Mouse (Mus musculus) neutrophil, adult 5-6 weeks (primary cell): Measurements from ENCODE around the gene Gm4881. TPM values are rescaled to one million over a fixed set of nuclear protein-coding genes. Genes with fewer than 3 reads are reported as not detected.
A peak's percentile ranks its signal among the peaks of the same experiment; 100 is the strongest.
"Not testable (repeated sequence)": the region's sequence is repeated elsewhere in the genome, so short reads cannot be mapped to it uniquely, and the experiment has no call there.

Source experiments
- ATAC-seq: fragments of 151-379, 151-347 bp; 2 replicates; pipeline ENCODE4 v1.8.0; 2017; ENCODE audit warnings: mild to moderate bottlenecking, moderate TSS enrichment; ENCODE audit not compliant: insufficient number of reproducible peaks, poor library complexity, low FRiP score, severe bottlenecking; ENCODE audit errors: extremely low read depth
- total RNA-seq: library from RNA; stranded (forward); fragments of 200-1000 nt; gene quantifications from 2 replicates; pipeline ENCODE4 v1.2.3, GENCODE M21; 2017

Gene Gm4881
- total RNA-seq, 1 experiment from 2014 or later: not detected

DNA sequence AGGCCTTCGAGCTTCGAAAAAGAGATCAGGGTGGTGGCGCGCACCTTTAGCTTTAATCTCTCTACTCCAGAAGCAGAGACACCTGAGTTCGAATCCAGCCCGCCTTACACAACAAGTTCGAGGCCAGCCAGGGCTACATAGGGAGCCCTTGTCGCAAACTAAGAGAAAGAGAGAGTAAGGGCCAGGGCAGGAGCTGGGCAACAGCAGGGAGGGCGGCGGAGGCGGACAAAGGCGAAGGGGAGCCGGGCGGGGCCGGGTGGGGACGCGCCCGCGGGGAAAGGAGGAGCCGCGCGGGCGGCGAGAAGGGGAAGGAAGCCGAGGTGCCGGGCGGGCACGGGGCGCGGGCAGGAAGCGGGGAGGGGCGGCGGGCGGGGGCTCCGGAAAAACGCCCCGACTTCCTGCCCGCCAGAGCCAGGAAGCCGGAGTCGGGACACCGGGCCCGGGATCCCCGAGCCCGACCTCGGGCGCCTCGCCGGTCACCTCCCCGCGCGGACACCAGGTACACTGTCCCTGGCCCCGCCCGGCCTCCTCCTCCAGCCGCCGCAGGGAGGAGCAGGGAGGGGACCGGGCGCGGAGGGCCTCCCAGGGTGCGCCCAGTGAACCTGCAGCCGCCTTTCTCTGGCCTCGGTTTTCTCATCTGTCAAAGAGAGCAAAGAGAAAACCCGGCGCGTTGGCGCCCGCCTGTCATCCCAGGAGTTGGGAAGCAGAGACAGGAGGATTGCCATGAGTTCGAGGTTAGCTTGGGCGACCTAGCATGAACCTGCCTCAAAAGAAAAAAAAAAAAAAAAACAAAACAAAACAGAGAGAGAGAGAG, 41.5 kb downstream of the Gm4881 start, which contains the start of gene Arhgef1:
Arhgef1 (plus strand) TSS at position 283 of the 814 bp plus-strand sequence.
- 0 out of 2 replicates have a peak, but pooled peaks have one; percentile 4 for ATAC-seq

DNA sequence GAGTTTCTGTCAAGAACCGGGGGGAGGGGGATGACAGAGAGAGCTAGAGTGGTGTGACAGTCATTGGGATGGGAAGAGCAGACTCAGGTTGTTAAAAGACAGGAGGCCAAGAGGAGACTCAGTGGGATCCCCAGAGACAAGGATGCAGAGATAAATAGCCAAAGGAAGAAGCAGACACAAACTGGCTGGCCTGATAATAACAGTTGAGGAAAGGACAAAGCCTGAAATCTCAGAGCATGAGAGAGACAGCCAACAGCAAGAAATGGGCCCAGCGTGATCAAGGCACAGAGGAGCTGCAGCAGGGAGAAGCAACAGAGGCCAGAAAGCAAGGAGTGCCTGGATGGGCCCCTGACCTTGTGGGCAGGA, 42.0 kb downstream of the Gm4881 start:
- ATAC-seq: no peak

DNA sequence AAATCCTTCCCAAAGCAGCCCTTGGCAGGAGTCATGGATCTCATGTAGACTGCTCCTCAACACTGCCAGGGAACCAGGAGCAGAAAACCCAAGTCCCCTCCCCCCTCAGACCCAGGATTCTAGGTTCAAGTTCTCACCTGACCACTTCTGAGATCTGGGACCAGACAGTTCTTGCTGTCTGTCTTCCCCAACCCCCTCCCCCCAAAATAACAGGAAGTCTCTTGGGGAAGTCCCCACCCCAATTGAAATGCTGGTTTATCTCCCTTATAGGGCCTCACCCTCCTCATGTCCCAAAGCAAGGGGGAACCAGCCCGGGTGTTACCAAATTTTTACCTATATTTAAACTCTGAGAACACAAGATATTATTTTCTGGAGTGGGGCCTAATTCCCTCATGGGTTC, 42.5 kb downstream of the Gm4881 start:
- no peak for ATAC-seq

DNA sequence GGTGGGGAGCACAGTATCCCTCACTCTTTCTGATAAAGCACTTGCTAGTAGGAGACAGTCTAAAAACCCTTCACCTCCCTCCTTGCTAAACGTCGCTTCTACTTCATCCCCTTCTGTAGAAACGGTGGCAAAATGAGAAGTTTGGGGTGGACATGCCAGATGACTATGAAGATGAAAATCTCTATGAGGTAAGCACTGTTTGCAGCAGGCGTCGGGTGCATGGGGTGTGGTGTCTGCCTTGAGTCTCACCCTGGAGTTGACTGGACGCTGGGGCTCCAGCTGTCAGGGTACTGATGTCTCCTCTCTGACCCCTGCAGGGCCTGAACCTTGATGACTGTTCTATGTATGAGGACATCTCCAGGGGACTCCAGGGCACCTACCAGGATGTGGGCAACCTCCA, 43.2 kb downstream of the Gm4881 start:
- no peak for ATAC-seq

DNA sequence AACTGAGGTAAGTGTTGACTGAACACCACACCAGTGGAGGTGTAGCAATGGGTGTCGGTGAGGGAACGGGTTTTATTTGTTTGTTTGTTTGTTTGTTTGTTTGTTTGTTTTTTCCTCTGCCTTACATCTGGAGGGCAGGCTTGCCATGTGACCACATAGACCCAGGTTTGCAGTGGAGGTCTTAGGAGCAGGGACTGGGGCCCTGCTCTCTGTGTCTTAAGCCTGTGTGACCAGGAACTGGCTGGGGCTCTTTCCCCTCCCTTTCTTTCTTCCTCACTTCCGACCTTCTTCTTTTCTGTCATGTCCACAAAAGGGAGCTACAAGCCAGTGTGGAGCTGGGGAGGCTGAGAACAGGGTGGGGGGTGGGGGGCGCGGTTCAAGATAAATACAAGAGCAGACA, 46.3 kb downstream of the Gm4881 start:
- no peak for ATAC-seq

DNA sequence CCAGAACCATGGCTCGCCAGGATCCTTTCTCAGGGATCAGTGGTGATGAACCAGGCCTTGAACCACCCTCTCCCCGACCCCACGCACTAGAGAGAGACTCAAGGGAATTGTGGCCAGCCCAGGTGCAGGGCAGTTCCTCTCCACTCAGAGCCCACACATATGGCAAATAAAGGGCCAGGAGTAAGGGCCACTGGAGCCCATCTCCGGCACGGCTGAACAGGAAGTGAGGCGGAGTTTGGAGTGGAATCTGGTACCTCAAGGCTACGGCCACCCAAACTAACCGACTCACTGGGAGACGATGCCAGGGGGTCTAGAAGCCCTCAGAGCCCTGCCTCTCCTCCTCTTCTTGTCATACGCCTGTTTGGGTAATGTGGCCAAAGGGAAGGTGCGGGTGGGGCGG, 47.1 kb downstream of the Gm4881 start, which contains the start of gene Cd79a:
Cd79a (plus strand) TSS at position 158 of the 400 bp plus-strand sequence.
- ATAC-seq: peak; percentile 88

DNA sequence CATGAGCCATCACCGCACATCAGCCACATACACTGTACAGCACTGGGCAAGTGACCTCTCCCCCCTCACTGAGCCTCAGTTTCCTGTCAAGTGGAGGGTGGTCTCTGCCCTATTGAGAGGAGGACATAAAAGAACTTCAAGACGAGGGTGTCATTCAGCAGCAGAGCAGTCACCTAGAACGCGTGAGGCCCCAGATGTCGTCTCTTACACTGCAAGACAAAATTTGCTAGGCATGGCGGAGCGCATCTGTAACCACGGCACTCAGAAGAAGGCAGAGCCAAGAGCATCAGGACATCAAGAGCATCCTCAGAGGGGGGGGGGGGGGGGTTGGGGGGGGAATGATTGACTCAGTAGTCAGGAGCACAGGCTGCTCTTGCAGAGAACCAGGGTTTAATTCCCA, 48.0 kb downstream of the Gm4881 start:
- ATAC-seq: no peak

DNA sequence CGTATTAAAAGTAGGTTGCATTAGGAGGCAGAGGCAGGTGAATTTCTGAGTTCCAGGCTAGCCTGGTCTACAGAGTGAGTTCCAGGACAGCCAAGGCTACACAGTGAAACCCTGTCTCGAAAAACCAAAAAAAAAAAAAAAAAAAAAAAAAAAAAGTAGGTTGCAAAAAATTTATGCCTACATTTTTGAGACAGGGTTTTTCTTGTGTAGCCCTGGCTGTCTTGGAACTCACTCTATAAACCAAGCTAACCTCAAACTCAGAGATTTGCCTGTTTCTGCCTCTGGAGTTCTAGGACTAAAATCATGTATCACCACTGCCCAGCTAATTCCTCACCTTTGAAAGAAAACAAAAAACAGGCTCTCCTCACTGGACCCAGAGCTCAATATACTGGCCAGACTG, 48.5 kb downstream of the Gm4881 start:
- ATAC-seq: not testable (repeated sequence)

DNA sequence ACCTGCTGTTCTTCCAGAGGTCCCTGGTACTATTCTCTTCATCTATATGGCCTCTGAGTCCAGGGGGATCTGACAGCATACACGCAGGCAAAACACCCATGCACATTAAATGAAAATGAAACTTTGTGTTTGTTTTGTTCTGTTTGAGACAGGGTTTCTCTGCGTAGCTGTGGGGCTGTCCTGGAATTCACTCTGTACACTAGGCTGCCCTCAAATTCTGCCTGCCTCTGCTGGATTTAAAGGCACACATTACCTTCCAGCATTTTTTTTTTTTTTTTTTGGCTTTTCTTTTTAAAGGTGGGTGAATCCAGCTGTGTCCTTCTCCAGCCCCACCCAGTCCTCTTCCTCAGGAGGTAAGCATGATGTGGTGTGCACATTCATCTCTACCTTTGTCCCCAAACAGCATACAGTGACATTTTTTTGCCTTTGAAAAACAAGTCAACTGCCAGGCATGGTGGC, 52.1 kb downstream of the Gm4881 start:
- ATAC-seq: no peak

DNA sequence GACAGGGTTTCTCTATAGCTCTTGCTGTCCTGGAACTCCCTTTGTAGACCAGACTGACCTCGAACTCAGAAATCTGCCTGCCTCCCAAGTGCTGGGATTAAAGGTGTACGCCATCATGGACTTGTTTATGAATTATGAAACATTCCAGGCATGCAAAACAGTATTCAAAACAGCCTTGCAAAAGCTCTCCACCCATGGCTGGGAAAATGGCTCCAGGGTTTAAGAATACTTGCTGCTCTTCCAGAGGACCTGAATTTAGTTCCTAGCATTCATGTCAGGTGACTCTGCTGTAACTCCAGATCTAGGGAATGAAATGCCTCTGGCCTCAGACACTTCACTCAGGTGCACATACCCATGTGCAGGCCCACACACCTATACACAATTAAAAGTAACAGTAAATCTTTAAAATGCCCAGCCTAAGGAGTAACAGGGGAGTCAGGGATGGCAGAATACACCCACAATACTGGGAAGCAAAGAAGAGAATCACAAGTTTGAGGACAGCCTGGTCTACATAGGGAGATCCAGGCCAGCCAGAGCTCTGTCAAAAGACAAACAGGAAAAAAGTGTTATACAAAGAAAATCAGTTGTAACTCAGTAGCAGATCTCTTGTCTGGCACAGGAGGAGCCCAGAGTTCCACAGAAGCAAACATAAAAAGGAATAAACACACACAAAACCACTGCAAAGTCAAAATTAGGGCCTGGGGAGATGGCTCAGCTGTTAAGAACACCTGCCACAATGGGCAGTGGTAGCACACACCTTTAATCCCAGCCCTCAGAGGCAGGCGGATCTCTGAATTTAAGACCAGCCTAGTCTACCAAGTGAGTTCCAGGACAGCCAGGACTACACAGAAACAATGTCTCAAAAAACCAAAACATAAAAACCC, 52.8 kb downstream of the Gm4881 start:
- ATAC-seq: no peak

DNA sequence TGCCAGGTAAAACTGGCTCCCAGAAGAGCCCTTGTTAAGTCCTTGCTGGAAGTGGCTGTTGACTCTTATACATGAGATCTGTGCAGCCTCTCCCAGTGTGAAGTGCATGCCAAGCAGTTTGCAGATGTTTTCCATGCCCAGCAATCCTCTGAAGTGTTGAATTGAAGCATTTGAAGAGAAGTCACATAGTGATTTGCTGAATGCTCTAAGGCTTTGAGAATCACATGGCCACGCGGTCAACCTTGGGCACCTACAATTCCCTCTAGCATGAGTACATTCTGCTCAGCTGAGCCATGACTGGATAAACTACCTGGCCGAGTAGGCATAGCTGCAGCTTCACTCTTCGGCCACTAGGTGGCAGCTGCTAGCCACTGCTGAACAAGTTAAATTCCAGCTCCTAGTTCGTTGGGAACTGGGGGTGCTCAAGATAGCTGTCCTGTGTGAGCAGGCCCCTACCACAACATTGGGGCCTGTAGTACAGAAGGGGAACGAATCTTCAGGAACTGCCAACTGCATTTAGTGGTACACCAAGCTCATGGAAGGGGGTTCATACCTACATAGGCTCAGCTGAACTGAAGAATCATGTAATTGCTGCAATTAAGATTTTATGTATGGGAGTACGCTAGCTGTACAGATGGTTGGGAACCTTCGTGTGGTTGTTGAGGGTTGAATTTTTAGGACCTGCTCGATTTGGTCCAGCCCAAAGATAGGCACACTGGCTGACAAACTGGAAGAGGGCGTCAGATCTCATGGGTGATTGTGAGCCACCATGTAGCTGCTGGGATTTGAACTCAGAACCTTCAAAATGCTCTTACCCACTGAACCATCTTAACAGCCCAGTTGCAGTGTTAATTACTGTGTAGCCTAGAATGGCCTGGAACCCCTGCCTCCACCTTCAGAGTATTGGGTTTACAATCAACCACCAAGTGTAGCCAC, 53.7 kb downstream of the Gm4881 start:
- peak; percentile 88 for ATAC-seq

DNA sequence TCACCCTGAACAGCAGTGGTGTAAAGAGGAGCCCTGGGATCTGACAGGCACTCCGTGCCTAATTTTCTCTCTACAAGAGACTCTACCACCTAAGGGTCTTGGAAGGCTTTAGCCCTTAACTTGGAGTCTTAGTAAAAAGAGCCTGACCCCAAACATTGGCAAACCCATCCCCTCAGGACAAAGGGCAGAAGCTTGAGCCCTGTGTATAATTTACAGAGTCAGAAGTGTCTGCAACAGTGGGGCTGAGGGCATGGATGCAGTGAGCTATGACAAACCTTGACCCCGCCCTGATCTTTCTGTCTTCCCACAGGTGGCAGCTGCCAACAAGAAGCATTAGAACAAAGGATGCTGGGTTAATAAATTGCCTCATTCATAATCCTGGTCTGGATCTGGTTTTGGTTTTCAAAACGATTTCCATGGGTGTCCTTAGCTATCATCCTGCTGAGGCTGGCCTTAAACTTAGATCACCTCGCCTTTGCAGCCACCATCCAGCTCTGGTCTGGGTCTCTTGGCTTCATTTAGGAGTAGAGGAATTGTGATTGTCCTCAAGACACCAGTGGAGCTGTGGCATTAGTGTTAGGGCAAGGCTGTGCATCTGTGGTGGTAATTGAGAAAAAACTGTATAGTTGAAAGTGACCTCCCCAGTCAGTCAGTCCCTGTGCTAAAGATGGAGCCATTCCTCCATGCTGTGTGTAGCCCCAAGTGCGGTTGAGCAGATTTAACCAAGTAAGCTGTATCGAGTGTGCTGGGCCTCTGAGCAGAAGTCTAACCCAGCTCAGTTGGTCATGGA, 54.7 kb downstream of the Gm4881 start:
- ATAC-seq: no peak

DNA sequence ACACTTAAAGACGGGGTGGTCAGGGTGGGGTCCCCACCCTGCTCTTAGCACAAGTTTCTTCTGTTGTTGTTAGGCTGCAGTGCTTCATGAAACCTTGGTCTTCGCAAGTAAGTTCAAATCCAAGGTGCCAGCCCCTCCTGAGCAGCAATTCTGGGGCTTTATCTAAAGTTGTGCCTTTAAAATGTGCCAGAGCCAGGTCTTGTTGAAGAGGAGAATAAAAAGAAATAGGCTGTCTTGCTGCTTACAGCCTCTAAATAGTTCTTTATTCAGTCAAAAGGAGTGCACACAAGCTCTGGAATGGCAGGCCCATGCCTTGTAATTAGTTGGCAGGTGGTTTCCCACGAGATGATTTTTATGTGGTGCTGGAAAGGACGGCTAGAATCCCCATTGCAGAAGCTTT, 57.2 kb downstream of the Gm4881 start:
- ATAC-seq: no peak

DNA sequence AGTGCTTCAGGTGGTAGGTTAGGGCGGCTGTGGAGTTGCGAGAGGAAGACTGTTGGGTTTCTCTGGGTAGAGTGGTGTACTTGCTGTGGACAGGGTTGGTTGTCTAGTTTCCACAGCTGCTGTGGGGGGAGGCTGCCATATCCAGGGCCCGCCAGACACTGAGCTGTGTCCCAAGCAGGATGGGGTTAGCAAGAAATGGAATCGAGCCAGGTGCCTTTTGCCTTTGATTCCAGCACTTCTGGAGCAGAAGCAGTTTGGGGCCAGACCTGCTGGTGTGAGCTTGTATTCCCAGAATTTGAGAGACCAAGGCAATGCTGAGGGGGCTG, 58.0 kb downstream of the Gm4881 start:
- no peak for ATAC-seq

DNA sequence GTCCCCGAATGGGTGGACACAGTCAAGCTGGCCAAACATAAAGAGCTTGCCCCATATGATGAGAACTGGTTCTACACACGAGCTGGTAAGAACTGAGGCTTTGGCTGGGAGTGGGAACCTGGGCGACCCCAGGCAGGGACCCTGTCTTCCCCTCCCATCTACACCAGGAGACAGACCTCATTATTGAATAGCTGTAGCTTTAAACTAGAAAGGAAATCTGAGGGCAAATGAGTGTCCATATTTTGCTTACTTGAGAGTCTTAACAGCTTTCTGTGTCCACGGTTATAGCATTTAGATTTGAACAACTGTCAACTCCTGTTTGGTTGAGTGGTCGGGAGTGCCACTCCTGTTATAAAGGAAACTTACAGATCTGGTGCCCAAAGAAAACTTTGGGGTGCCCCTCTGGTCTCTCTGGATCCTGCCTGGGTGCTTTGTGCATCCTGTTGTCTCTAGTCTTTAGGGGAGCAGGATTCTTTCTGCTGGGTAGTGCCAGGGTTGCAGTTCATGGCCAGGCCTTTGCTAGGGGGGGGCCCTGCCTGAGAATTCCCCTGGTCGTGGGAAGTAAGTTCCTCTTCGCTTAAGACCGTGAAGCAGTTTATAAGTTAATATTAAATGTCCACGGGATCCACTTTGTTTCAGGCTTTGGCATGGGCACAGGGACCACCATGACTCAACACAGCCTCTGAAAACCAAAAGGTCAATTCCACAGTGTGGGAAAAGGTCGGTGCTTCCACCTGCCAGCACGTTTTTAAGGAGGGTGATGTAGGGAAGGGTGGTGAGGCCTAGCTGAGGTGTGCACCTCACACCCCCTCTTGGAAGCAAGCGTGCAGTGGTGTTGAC, 58.6 kb downstream of the Gm4881 start:
- no peak for ATAC-seq

DNA sequence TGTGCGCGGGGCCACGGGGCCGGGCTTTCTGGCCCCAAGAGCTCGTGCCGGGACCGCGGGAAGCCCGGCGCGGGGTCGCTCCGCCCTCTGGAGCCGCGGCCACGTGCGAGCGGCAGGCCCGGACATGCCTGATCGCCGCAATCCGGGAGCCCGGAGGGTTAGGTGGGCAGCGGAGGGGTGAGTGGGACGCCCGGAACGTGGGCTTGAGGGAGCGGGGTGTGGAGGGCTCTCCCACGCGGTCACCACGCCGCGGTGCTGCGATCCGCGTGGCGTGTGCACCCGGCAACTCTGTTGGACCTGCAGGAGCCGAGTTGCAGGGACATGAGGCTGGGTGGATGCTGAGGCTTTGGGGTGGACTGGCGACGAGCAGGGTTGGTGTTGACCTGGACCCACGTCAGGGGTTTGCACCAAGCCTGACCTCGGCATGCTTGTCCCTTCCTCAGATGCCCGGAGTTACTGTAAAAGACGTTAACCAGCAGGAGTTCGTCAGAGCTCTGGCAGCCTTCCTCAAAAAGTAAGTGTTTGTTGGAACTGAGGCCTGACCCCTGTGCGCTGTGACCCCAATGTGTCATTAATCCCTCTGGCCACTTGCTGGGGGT, 59.5 kb downstream of the Gm4881 start:
- ATAC-seq: no peak
